Mouse (Mus musculus) heart, adult 9 months (tissue): ENCODE measurements around the gene Adgrg1.

Experiments used
- DNase-seq, 2 experiments: peaks; one replicate each; pipeline ENCODE4 v3.0.0; 2022; ENCODE audit warnings: low spot score in 2 of 2

Adgrg1 gene

GRCm38 (mm10) chr8:94974467-94975165 is at the start of gene Adgrg1:
Adgrg1 (plus strand) TSS chr8:94974751.
- no peak for DNase-seq

- DNase-seq: no peak
Measured at GRCm38 (mm10) chr8:94928227-94928626, 46.3 kb upstream of the Adgrg1 start.

- DNase-seq: no peak
Measured at GRCm38 (mm10) chr8:94933918-94934317, 40.6 kb upstream of the Adgrg1 start.

- no peak for DNase-seq
Measured at GRCm38 (mm10) chr8:94935172-94935571, 39.4 kb upstream of the Adgrg1 start.

- peak; percentile 35 to 44 for DNase-seq
Measured at GRCm38 (mm10) chr8:94942566-94942965, 32.0 kb upstream of the Adgrg1 start.

- DNase-seq: no peak
Measured at GRCm38 (mm10) chr8:94945185-94945584, 29.4 kb upstream of the Adgrg1 start.

- no peak for DNase-seq
Measured at GRCm38 (mm10) chr8:94948421-94948820, 26.1 kb upstream of the Adgrg1 start.

GRCm38 (mm10) chr8:94949010-94949409 is 25.5 kb upstream of the Adgrg1 start:
- DNase-seq: no peak

- DNase-seq: peak; percentile 56 to 76
Measured at GRCm38 (mm10) chr8:94950046-94950445, 24.5 kb upstream of the Adgrg1 start.

- no peak for DNase-seq
Measured at GRCm38 (mm10) chr8:94950458-94950857, 24.1 kb upstream of the Adgrg1 start.

GRCm38 (mm10) chr8:94952086-94952485 is 22.5 kb upstream of the Adgrg1 start:
- DNase-seq: no peak

- no peak for DNase-seq
Measured at GRCm38 (mm10) chr8:94953624-94954367, 20.8 kb upstream of the Adgrg1 start.

- no peak for DNase-seq
Measured at GRCm38 (mm10) chr8:94954368-94954737, 20.2 kb upstream of the Adgrg1 start.

- peak in 1 of 2 experiments; percentile 26 for DNase-seq
Measured at GRCm38 (mm10) chr8:94954921-94955758, 19.4 kb upstream of the Adgrg1 start.

- no peak for DNase-seq
Measured at GRCm38 (mm10) chr8:94956078-94956574, 18.4 kb upstream of the Adgrg1 start.

GRCm38 (mm10) chr8:94962201-94962600 is 12.3 kb upstream of the Adgrg1 start:
- DNase-seq: no peak

GRCm38 (mm10) chr8:94964828-94965227 is 9.7 kb upstream of the Adgrg1 start:
- no peak for DNase-seq

- DNase-seq: no peak
Measured at GRCm38 (mm10) chr8:94966578-94966977, 8.0 kb upstream of the Adgrg1 start.

- DNase-seq: no peak
Measured at GRCm38 (mm10) chr8:94967071-94967470, 7.5 kb upstream of the Adgrg1 start.

GRCm38 (mm10) chr8:94967554-94967953 is 7.0 kb upstream of the Adgrg1 start:
- peak in 1 of 2 experiments; percentile 47 for DNase-seq

GRCm38 (mm10) chr8:94973270-94973669 is 1.3 kb upstream of the Adgrg1 start:
- no peak for DNase-seq

- DNase-seq: no peak
Measured at GRCm38 (mm10) chr8:94973786-94974185, 765 bp upstream of the Adgrg1 start.
